Mouse (Mus musculus) ovary, postnatal 14 days (tissue): ENCODE measurements around the gene Tmem212.

Experiments used
- DNase-seq: peaks from one replicate; pipeline ENCODE4 v3.0.0; 2022; ENCODE audit warnings: low spot score

Tmem212 gene

DNA sequence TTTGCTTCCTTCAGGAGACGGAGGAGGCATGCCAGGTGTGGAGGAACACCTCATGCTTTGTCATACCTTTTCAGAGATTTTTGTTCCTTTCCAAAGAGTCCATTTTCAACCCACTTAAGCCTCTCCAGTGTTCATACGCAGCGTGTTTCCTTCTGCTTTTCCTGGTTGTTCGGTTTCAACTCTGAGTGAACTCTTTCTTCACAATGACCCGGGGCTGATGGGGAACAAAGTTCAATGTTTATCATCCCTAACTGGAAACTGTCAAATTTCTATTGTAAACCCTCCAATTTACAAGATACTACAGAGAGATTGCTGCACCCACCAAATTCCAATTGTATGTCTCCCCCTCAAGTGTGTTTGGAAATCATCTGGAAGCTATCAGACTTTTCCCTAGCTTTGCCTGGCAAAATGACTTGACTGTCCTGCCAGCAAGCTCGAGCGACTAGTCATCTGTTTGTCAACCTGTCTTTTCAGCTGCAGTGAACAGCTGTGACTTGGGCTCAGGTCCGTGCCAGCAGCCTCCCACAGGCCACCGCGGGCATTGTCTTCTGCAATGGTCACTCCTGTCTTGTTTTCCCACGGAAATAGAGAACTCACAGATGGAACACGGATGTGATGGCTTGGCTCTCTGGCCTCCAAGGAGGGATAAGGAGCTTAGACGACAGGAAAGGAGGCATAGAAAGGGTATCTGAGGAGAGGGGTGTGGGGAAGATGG, 3.0 kb upstream of the Tmem212 start:
- DNase-seq = no peak

DNA sequence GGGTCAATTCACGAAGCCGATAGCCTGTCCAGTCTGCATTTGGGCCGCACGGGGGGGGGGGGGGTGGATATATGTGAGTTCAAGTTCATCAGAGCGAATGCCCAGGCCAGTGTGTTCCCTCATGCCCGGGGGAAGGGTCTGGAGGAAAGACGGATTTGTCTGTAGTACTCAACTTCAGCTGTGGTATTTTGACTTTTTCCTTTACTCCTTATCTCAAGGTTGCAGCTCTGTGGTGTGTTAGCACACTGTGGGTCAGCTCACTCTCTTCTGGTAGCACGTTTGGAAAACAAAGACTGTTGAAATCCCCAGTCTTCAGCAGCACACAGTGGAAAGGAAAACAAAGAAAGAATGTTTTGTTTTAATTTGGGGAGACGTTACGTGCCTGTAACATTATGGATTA, 2.0 kb upstream of the Tmem212 start:
- DNase-seq = no peak

DNA sequence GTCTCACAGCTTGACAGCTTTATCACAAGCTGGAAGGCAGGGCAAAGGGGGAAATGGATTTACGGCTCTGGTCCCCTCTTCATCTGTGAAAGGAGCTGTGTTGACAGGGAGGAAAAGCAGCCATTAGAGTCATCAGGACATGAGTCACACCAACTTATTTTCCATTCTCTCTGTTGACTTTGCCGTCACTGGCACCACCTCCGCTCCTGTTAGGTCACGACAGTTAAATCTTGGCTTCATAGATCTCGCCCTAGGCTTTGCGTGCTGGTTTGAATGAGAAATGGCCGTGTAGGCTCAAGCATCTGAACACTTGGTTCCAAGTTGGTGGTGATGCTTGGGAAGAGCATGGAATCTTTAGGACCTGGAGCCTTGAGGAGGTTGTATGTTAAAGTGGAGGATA, 9.6 kb downstream of the Tmem212 start:
- DNase-seq = no peak

- DNase-seq = no peak
Observed at GRCm38 (mm10) chr3:27885585-27885984, 10.6 kb downstream of the Tmem212 start.

DNA sequence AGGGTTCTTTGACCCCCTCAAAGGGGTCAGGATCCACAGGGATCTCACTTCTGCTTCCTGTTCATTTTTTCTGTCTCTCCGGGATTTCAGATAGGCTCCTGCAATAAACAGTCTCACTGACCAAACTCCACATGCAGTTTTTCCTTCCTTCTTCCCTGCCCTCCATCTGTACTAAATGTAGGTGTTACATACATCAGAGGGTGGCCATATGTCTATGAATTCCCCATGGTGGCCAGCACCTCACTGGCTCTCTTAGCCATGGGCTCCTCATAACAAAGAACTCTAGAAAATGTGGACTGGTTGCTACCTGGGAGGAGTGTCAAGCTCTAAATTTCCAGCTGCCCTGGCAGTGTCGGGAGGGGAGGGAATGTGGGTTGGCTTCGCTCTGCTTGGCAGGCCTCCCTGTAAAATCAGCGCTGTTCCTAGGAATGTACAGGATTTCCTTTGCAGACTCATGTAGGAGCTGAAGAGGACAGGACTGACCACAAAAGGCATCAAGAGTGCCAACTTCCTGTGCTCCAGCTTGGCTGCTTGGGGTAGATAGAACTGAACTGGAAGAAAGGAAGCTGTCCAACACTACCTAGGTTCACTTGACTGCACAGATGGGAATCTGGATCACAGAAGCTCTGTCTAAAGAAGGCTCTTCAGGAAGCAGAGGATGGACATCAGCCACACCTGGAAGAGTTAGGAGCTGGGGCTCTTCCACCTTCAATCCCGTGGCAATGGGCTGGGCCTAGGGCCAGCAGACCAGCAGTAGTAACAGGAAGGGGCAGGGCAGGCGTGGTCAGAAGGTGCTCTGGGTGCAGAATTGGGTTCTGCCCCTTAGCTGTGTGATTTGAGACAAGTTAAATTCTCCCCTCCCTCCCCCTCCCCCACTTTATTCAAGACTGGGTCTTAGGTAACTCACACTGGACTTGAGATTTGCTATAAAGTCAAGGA, 14.0 kb downstream of the Tmem212 start:
- DNase-seq = no peak

DNA sequence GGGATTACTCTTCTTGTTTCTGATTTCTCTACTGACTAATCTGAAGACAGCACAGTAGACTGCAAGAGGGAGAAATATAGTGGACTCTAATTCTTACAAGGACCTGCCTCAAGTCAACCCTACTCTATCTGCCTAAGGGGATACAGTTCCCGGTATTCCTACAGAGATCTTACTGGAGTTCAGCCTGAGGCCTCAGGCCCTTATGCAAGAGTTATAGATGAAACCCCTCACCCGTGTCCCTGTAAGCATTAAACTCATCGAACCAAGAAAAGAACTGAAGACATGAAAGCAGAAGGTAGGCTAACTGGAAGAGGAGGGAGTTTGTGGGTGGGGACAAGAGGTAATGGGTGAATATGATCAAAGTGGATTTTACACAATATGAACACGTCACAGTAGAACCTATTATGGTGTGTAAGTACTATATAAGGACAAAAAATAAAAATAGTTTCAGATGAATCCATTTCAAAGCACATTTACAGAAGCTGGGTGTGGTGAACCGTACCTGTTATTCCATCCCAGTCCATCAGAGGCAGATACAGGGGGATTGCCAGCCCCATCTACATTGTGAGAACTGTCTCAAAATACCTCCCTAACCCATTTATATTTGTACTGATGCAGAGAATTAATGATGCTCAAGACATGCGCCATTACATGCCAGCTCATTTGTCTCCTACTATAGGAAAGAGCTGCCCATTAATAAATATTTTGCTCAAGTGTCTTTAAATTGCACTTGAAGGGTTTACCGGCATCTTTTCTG, 17.1 kb downstream of the Tmem212 start:
- DNase-seq = no peak

DNA sequence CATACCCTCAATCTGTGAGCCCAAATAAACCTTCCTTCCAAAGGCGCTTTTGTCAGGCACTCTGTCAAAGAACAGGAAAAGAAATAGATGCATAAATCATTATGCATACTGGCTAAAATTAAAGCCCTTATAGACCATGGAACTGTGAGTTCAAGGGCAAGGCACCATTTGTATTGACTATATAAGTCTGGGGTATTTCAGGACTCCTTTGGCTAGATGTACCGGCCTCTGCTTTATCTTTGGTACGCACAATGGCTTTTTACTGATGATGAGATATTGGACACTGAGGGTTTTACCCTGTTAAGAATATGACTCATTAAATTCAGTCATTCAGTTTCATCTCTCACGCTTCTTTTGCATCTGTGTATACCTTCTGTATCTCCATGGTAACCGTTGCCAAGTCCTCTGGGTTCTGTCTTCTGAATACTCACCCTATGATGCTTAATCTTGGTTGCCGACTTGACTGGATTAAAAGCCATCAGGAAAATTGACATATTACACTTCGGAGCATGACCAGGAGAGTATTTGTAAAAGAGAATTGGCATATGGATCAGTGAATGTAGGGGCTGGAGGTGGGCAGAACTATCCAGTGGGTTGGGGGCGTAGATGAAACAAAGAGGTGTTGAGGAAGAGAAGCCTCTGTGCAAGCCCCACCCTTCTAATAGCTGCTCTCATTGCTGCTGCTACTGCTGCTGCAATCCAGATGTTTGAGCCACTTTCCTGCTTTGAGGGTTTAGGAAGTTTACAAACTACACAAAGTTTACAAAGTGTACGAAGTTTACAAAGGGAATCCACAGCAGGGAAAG, 22.7 kb downstream of the Tmem212 start:
- no peak for DNase-seq

- DNase-seq = no peak
Observed at GRCm38 (mm10) chr3:27872429-27872828, 23.7 kb downstream of the Tmem212 start.

GRCm38 (mm10) chr3:27871891-27872290, 24.3 kb downstream of the Tmem212 start:
- no peak for DNase-seq

- DNase-seq = no peak
Observed at GRCm38 (mm10) chr3:27871371-27871770, 24.8 kb downstream of the Tmem212 start.

DNA sequence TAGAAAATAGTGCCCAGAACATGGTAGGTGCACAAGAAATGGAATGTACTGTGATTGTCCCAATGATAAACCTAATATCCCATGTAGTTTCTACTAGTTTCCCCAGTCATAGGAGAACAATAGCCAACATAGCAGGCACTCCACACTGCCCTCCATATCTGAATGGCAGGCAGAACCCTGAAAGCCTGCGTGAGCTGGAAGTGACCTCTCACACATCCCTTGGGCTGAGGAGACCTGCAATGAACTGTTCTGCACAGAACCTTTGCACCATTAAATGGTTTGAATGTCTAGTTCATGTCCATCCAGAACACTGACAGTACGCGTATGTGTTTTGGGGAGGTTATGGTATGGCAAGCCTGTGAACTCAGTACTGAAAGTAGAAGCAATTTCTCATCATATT, 27.5 kb downstream of the Tmem212 start:
- DNase-seq = no peak

DNA sequence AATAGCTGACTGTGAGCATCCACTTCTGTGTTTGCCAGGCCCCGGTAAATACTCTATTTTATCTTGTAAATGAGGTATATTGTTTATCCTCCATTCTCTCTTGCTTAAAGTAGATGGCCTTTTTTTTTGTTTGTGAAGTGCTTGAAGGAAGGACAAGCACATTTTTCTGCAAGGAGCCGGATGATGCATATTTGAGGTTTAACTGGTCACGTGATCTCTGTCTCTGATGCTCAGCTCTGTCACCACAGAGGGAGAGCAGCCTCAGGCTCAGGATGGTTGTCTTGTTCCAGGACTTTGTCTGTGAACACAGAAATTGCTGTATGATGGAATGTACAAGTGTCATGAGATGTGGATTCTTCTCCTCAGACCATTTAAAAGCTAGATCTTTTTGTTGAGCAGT, 28.4 kb downstream of the Tmem212 start:
- no peak for DNase-seq

DNA sequence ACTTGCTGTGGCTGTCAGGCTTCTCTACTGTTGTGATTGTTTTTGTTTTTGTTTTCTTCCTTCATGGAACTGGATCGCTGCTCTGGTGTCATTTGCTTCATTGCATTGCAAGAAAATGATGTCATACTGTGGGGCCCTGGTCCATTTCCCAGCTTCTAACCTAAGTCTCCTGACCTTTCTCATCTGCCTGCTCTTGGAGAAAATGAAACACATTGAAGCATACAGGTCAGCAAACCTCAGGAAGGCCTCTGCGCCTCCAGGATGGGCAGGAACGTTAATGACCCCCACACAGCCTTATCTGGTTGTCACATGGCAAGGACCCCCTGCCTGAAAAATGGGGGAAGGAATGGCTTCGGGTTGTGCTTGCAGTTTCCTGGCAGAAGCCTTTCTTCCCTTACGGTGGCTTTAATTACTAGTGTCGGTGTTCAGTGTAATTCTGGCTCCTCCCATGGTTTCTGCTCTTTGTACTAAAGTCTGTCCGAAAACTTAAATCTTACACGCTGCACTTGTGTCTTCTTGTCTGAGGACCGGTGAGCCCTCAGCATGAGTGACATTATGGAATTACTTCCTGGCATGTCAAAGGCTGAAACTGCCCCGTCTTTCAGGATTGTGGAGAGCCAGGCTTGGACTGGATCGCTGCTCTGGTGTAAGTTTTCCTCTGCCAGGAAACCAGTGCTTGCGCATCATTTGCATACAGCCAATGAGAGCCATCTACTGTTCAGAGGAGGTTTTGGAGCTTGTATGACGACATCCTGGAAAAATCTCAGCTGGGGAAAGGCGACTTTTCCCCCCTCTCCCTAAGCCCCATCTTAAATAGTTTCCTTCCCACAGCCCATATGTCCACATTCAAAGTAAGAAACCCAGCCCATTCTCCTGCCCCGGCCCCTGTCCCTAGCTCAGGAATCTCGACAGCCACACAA, 33.1 kb downstream of the Tmem212 start:
- DNase-seq = peak; percentile 55

GRCm38 (mm10) chr3:27861601-27862000, 34.6 kb downstream of the Tmem212 start:
- peak; percentile 70 for DNase-seq

DNA sequence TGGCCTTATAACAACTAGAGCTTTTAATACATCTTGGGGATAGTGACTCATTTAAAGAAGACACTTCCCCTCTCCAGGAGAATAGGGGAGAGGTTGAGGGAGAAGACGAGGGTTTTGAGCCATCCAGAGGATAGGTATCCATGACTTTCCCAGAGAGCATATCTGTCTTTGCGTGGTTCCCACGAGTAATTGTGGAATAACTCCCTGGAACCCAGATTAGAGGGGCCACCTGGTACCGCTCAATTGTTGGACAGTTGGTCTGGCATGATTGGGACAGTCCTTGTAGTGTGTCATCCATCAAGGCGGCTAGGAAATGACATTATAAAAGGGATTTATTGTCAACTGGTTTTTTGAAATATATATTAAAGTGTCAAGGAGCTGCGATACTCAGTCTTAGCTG, 35.1 kb downstream of the Tmem212 start:
- DNase-seq = no peak

GRCm38 (mm10) chr3:27859161-27859561, 37.0 kb downstream of the Tmem212 start:
- no peak for DNase-seq

- no peak for DNase-seq
Observed at GRCm38 (mm10) chr3:27858441-27859115, 37.6 kb downstream of the Tmem212 start.

GRCm38 (mm10) chr3:27856288-27856687, 39.9 kb downstream of the Tmem212 start:
- DNase-seq = no peak

GRCm38 (mm10) chr3:27854431-27855180, 41.6 kb downstream of the Tmem212 start:
- no peak for DNase-seq
